Mouse (Mus musculus) midbrain, embryonic 11.5 days (tissue): ENCODE results near the gene Zbtb4. TPM values are rescaled to one million over a fixed set of nuclear protein-coding genes. Genes with fewer than 3 reads are reported as not detected.

Source experiments
- ATAC-seq: fragments of 200-750 bp; cut with Nextera tagmentation; 2 replicates; pipeline ENCODE4 v1.8.0; 2017; ENCODE audit warnings: moderate TSS enrichment, moderate library complexity; ENCODE audit not compliant: low FRiP score
- DNase-seq: peaks from one replicate; pipeline ENCODE4 v3.0.0; 2015; ENCODE audit warnings: low spot score; ENCODE audit errors: missing footprints
- H3K27ac ChIP-seq: fragments of 300-500 bp; sonication (generic); 2 replicates; pipeline ENCODE4 v1.5.1; 2014; ENCODE audit warnings: low read depth, low read length
- H3K27me3 ChIP-seq: fragments of 300-500 bp; sonication (generic); 2 replicates; pipeline ENCODE4 v1.6.1; 2014; ENCODE audit warnings: mild to moderate bottlenecking, low read length, moderate library complexity, mixed read lengths; ENCODE audit not compliant: control insufficient read depth, insufficient read depth
- H3K36me3 ChIP-seq: fragments of 300-500 bp; sonication (generic); 2 replicates; pipeline ENCODE4 v1.6.1; 2014; ENCODE audit warnings: mild to moderate bottlenecking, low read length, moderate library complexity, mixed read lengths; ENCODE audit not compliant: control insufficient read depth, insufficient read depth
- H3K4me1 ChIP-seq: fragments of 300-500 bp; sonication (generic); 2 replicates; pipeline ENCODE4 v1.6.1; 2014; ENCODE audit warnings: low read length; ENCODE audit not compliant: control insufficient read depth, insufficient read depth
- H3K4me2 ChIP-seq: fragments of 300-500 bp; sonication (generic); 2 replicates; pipeline ENCODE4 v1.6.1; 2014; ENCODE audit warnings: mild to moderate bottlenecking, moderate library complexity
- H3K4me3 ChIP-seq: fragments of 300-500 bp; sonication (generic); 2 replicates; pipeline ENCODE4 v1.5.1; 2014; ENCODE audit warnings: low read depth, low read length
- H3K9ac ChIP-seq: fragments of 300-500 bp; sonication (generic); 2 replicates; pipeline ENCODE4 v1.6.1; 2014; ENCODE audit warnings: low read length
- H3K9me3 ChIP-seq: fragments of 300-500 bp; sonication (generic); 2 replicates; pipeline ENCODE4 v1.6.1; 2016; ENCODE audit warnings: low read length; ENCODE audit not compliant: control insufficient read depth
- WGBS: fragments of 180-500 bp; shearing (Covaris S2); extraction: QIAGEN DNeasy Blood & Tissue Kit; methylation state at CpG from one replicate; pipeline ENCODE4 v1.1.7; 2014; 5-methylcytosine and 5-hydroxymethylcytosine counted together
- polyA plus RNA-seq: library from polyadenylated mRNA; unstranded; fragments of >200 nt; fragmentation: Nextera tagmentation; extraction: Ambion mirVana; gene quantifications from 2 replicates; pipeline ENCODE4 v1.2.1, GENCODE M21; 2014

Zbtb4 gene
- polyA plus RNA-seq, 1 experiment from 2014 or later, result 0.90 TPM

DNA sequence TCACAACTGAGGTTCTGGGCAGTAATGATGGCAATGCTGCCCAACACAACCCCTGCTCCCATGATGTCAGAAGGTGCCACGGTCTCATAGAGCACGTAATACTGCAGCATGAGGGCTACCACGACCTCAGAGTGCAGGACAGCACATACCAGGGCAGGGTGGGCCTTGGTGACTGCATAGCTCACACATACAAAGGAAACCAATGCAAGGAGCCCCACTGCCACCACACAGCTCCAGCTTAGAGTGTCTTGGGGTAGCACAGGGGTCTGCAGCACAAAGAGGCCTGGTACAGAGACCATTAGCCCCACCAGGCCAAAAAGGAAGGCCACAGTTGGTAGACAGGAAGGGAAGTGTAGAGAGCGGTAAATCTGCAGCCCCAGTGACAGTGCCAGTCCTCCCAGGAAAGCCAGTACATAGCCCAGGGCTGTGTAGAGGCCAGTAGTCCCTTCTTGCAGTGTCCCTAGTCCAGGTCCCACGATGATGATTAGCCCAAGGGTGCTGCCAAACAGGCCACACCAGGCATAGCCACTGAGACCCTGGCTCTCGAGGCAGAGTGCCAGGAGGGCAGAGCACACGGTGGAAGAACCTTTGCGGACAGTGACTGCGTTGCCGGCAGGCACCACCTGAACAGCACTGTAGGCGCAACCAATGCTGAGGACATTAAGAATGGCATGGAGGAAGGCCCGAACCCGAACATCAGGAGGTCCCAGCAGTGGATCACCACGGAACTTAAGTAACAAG lies 5.4 kb upstream of the Zbtb4 start:
- DNase-seq (no peak), ATAC-seq (no peak)
- Histone ChIP-seq H3K27me3 (no peaks in the 10 kb centered on the region), H3K4me3 (no peak overlapping the region), H3K36me3 (no peaks in the 10 kb centered on the region), H3K4me2 (peak overlapping the region; percentile 81), H3K4me1 (peaks cover 33% of the 10 kb centered on the region), H3K9ac (peak overlapping the region; percentile 62), H3K9me3 (no peaks in the 10 kb centered on the region), H3K27ac (peak overlapping the region; percentile 98)
- 81% methylated on average over 14 of the region's 14 CpGs for WGBS

DNA sequence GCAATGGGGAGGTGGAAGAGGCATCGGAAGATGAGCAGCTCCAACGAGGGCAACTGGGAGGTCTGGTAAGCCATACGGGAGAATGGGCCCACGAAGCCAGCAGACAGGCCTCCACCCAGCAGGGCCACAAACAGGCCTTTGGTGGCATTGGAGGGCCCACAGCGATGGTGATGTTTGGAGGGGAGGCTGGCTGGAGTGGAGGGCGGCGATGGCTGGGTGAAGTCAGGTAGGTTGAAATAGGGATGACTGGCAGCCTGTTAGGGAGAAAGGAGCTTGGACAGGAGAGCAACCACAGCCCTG lies 4.9 kb upstream of the Zbtb4 start:
- 94% methylated on average over 7 of the region's 7 CpGs for WGBS
- Histone ChIP-seq H3K27ac (no peak overlapping the region; the same call in 1 of the 2 replicates), H3K4me2 (no peak overlapping the region), H3K27me3 (no peaks in the 10 kb centered on the region), H3K4me1 (peaks cover 31% of the 10 kb centered on the region), H3K36me3 (no peaks in the 10 kb centered on the region), H3K9ac (no peak overlapping the region), H3K9me3 (no peaks in the 10 kb centered on the region), H3K4me3 (no peak overlapping the region)
- no peak for DNase-seq
- no peak for ATAC-seq

DNA sequence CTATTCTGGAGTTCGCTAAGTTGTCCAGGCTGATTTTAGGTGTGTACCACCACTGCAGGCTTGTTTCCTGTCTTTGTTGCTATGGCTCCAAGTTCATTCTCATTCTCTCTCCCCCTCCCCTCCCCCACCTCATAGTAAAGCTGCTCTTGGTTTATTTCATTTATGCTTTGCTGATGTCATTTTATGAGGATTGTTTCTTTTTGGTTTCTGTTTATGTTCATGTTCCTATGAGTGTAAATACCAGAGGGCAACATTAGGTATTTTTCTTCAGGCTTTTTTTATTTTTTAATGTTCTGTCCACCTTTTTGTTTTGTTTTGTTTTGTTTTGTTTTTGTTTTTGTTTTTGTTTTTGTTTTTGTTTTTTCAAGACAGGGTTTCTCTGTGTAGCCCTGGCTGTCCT lies 3.8 kb upstream of the Zbtb4 start, which contains the start of gene Slc35g3:
Slc35g3 (minus strand) TSS at position 101 of the 400 bp plus-strand sequence.
- Histone ChIP-seq H3K27me3 (no peaks in the 10 kb centered on the region), H3K4me2 (no peak within 1 kb of the TSS), H3K9ac (no peak within 1 kb of the TSS), H3K27ac (no peak within 1 kb of the TSS), H3K4me3 (no peak within 1 kb of the TSS), H3K36me3 (no peaks in the 10 kb centered on the region), H3K9me3 (no peaks in the 10 kb centered on the region), H3K4me1 (peaks cover 27% of the 10 kb centered on the region)
- no peak for DNase-seq
- 78% methylated on average over 1 of the region's 1 CpGs for WGBS
- ATAC-seq, result no peak

DNA sequence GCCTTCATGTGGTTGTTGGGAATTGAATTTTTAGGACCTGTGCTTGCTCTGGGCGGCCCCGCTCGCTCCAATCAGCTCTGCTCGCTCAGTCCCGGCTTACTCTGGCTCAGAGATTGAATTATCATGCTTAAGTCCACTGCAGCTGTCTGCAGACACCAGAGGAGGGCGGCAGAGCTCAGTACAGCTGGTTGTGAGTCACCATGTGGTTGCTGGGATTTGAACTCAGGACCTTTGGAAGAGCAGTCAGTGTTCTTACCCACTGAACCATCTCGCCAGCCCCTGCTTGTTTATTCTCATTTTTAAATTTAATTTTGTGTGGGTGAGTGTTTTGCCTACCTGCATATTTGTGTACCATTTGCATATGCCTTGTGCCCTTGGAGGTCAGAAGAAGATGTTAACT lies 2.2 kb upstream of the Zbtb4 start:
- Histone ChIP-seq H3K9ac (no peak overlapping the region), H3K27ac (no peak overlapping the region), H3K27me3 (no peaks in the 10 kb centered on the region), H3K9me3 (no peaks in the 10 kb centered on the region), H3K4me3 (no peak overlapping the region), H3K4me1 (peaks cover 19% of the 10 kb centered on the region), H3K36me3 (no peaks in the 10 kb centered on the region), H3K4me2 (no peak overlapping the region)
- DNase-seq (no peak), ATAC-seq (no peak)
- WGBS, result 69% methylated on average over 7 of the region's 7 CpGs

DNA sequence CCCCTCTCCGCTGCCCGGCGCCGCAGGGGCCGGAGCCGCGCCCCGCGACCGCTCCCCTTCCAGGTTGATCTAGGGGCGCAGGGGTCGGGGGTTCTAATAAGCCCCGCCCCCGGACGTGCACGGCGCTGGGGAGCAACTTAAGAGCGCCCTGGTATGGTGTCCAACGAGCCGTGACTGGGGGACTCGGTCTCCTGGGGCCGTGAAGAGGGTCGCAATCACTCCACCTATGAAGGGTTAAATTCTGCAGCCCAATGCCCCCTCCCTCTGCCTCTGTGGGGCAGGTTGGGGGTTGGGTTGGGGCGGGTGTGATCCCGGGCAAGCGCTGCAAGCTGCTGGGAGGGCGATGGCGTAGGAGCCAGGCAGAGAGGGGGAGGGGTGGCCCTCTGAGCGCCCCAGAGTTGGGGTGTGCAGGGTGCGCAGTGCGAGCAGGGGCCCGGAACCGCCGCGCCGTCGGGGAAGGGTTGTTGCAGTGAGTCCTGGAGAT lies 456 bp downstream of the Zbtb4 start:
- H3K9me3 ChIP-seq, result no peaks in the 10 kb centered on the region
- no peaks in the 10 kb centered on the region for H3K27me3 ChIP-seq
- H3K36me3 ChIP-seq, result no peaks in the 10 kb centered on the region
- H3K4me2 ChIP-seq, result peak overlapping the region; percentile 85
- peak overlapping the region; percentile 35; the same call in 1 of the 2 replicates for H3K27ac ChIP-seq
- peak overlapping the region; percentile 89 for H3K9ac ChIP-seq
- H3K4me1 ChIP-seq, result peaks cover 5% of the 10 kb centered on the region; the same call in 1 of the 2 replicates
- whole genome bisulfite sequencing, result under 1% methylated on average over 35 of the region's 37 CpGs
- peak overlapping the region; percentile 75 for H3K4me3 ChIP-seq
- peak; percentile 77 for ATAC-seq
- peak; percentile 95 for DNase-seq

DNA sequence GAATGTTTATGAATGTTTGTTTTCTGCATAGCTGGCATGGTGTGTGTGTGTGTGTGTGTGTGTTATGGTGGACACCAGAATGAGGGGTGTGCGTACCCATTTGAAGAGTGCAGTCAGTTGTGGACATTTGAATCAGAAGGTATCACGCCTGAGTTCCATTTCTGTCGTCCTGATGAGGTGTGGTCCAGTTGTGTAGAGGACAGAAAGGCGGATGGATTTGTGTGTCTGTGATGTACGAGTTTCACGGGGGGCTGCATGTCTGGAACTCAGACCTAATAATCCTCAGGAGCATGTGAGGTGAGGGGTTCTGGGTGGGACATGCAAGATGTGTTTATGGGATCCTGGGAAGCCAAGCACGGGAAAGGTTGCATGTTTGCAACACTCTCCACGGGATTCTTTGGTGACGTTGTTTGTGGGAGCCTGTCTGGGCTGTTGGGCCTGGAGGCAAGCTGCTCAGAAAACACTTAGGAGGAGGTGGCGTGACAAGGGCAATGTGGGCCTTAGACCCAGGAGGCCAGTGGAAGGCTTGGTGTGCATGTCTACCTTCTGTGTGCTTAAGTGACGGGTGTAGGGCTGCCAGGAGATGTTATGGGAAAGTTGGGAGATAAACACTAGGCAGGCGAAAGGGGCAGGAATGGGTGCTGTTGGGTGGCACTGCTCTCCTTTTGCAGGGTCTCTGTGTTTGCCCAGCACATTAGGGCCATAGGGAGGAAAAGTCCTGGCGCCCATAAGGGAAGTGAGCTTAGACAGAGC lies 1.3 kb downstream of the Zbtb4 start:
- Histone ChIP-seq H3K4me3 (peak overlapping the region; percentile 75), H3K27ac (no peak overlapping the region), H3K36me3 (no peaks in the 10 kb centered on the region), H3K9ac (no peak overlapping the region), H3K27me3 (no peaks in the 10 kb centered on the region), H3K4me2 (peak overlapping the region; percentile 85), H3K4me1 (peaks cover 5% of the 10 kb centered on the region; the same call in 1 of the 2 replicates), H3K9me3 (no peaks in the 10 kb centered on the region)
- 65% methylated on average over 13 of the region's 13 CpGs for WGBS
- no peak for ATAC-seq
- DNase-seq, result peak; percentile 89

DNA sequence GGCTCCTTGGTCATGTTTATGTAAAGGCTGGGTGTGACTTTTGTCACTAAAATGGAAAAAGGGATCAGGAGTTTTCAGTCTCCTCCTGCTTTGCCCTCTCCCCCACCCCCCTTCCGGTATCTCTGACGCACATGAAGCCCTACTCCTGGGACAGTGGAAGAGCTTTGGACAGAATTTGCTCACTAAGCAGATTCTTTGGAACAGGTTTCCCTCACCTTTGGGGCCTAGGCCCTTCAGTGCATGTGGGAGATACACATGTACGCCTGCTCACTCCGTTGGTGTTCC lies 1.9 kb downstream of the Zbtb4 start:
- ATAC-seq, result no peak

DNA sequence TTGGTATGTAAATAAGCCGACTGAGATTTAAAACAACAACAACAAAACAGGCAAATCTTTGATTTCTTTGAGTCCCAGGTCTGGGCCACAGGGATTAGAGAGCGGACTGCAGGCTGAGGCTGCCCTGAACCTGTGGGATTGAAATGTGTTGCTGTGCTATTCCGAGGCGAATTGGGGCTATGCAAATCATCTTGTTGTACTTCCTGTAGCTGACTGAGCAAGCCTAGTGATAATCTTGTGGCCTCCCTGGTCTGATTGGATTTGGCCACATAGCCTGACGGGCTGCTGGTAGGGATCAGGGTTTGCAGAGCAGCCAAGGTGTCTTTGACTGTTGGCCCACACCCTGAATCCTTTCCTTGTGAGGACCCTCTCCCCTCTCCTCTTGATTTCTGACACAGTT lies 9.2 kb downstream of the Zbtb4 start:
- no peaks in the 10 kb centered on the region for H3K4me1 ChIP-seq
- 60% methylated on average over 5 of the region's 5 CpGs for WGBS
- no peak for DNase-seq
- no peaks in the 10 kb centered on the region for H3K36me3 ChIP-seq
- no peak overlapping the region for H3K4me2 ChIP-seq
- H3K4me3 ChIP-seq, result no peak overlapping the region
- H3K27ac ChIP-seq, result no peak overlapping the region
- H3K27me3 ChIP-seq, result no peaks in the 10 kb centered on the region
- no peaks in the 10 kb centered on the region for H3K9me3 ChIP-seq
- H3K9ac ChIP-seq, result no peak overlapping the region
- no peak for ATAC-seq

More for the DNA sequence above, 1.9 kb downstream of the Zbtb4 start:
- H3K4me3 ChIP-seq, result no peak overlapping the region
- WGBS, result 67% methylated on average over 4 of the region's 4 CpGs
- no peaks in the 10 kb centered on the region for H3K27me3 ChIP-seq
- H3K4me1 ChIP-seq, result peaks cover 5% of the 10 kb centered on the region; the same call in 1 of the 2 replicates
- H3K4me2 ChIP-seq, result no peak overlapping the region
- H3K9ac ChIP-seq, result no peak overlapping the region
- no peaks in the 10 kb centered on the region for H3K9me3 ChIP-seq
- H3K36me3 ChIP-seq, result no peaks in the 10 kb centered on the region
- H3K27ac ChIP-seq, result no peak overlapping the region
- DNase-seq, result no peak

DNA sequence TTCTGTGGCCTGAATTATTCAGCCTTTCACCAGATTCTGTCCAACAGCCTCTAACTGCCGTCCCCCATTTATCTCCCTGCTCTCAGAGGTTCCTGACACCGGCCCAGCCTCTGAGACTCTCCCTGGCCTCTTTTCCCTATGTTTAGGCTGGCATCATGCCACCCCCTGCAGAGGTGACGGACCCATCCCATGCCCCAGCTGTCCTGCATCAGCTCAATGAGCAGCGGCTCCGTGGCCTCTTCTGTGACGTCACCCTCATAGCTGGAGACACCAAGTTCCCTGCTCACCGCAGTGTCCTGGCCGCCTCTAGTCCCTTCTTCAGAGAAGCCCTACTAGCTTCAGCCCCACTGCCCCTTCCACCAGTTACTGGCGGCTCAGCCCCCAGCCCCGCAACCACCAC lies 10.0 kb downstream of the Zbtb4 start:
- Histone ChIP-seq H3K9ac (no peak overlapping the region), H3K36me3 (no peaks in the 10 kb centered on the region), H3K4me3 (no peak overlapping the region), H3K27me3 (no peaks in the 10 kb centered on the region), H3K9me3 (no peaks in the 10 kb centered on the region), H3K4me2 (no peak overlapping the region), H3K4me1 (no peaks in the 10 kb centered on the region), H3K27ac (no peak overlapping the region)
- DNase-seq (no peak), ATAC-seq (no peak)
- WGBS, result 76% methylated on average over 10 of the region's 10 CpGs
